Mouse (Mus musculus): ENCODE measurements around the gene Chrng.

Chrng gene

GRCm38 (mm10) chr1:87204465-87204864, at the start of gene Chrng:
Chrng (plus strand) TSS chr1:87204657.
- no peak for DNase-seq (ENCODE audit: low spot score in 2 of 2)

GRCm38 (mm10) chr1:87155531-87156198, 48.8 kb upstream of the Chrng start:
- peak in 1 of 2 experiments; percentile 40 for DNase-seq (ENCODE audit: low spot score in 2 of 2)

GRCm38 (mm10) chr1:87156199-87156587, 48.3 kb upstream of the Chrng start, which contains the start of gene Ecel1:
Ecel1 (minus strand) TSS chr1:87156521.
- DNase-seq (ENCODE audit: low spot score in 2 of 2): no peak

- no peak for DNase-seq (ENCODE audit: low spot score in 2 of 2)
Measured at GRCm38 (mm10) chr1:87159396-87159795, 45.1 kb upstream of the Chrng start.

GRCm38 (mm10) chr1:87164164-87164795, 40.2 kb upstream of the Chrng start:
- no peak for DNase-seq (ENCODE audit: low spot score in 2 of 2)

- DNase-seq (ENCODE audit: low spot score in 2 of 2): no peak
Measured at GRCm38 (mm10) chr1:87164796-87165184, 39.7 kb upstream of the Chrng start.

GRCm38 (mm10) chr1:87170458-87170857, 34.0 kb upstream of the Chrng start:
- no peak for DNase-seq (ENCODE audit: low spot score in 2 of 2)

- no peak for DNase-seq (ENCODE audit: low spot score in 2 of 2)
Measured at GRCm38 (mm10) chr1:87171312-87171711, 33.1 kb upstream of the Chrng start.

GRCm38 (mm10) chr1:87172316-87172715, 32.1 kb upstream of the Chrng start:
- DNase-seq (ENCODE audit: low spot score in 2 of 2): no peak

- peak; percentile 53 to 72 for DNase-seq (ENCODE audit: low spot score in 2 of 2)
Measured at GRCm38 (mm10) chr1:87174006-87174955, 30.2 kb upstream of the Chrng start.

GRCm38 (mm10) chr1:87175852-87176292, 28.6 kb upstream of the Chrng start:
- peak; percentile 83 to 86 for DNase-seq (ENCODE audit: low spot score in 2 of 2)

- DNase-seq (ENCODE audit: low spot score in 2 of 2): no peak
Measured at GRCm38 (mm10) chr1:87180896-87181295, 23.6 kb upstream of the Chrng start.

- no peak for DNase-seq (ENCODE audit: low spot score in 2 of 2)
Measured at GRCm38 (mm10) chr1:87183013-87183412, 21.4 kb upstream of the Chrng start, which contains the start of gene Prss56. Prss56 (plus strand) TSS chr1:87183313.

- DNase-seq (ENCODE audit: low spot score in 2 of 2): no peak
Measured at GRCm38 (mm10) chr1:87183998-87184750, 20.3 kb upstream of the Chrng start.

- peak; percentile 73 to 84 for DNase-seq (ENCODE audit: low spot score in 2 of 2)
Measured at GRCm38 (mm10) chr1:87184751-87185139, 19.7 kb upstream of the Chrng start.

- no peak for DNase-seq (ENCODE audit: low spot score in 2 of 2)
Measured at GRCm38 (mm10) chr1:87185526-87185925, 18.9 kb upstream of the Chrng start.

- no peak for DNase-seq (ENCODE audit: low spot score in 2 of 2)
Measured at GRCm38 (mm10) chr1:87186261-87187036, 18.0 kb upstream of the Chrng start.

- DNase-seq (ENCODE audit: low spot score in 2 of 2): peak; percentile 73 to 85
Measured at GRCm38 (mm10) chr1:87187037-87187355, 17.5 kb upstream of the Chrng start.

- DNase-seq (ENCODE audit: low spot score in 2 of 2): no peak
Measured at GRCm38 (mm10) chr1:87190429-87190828, 14.0 kb upstream of the Chrng start, which contains the start of gene Chrnd. Chrnd (plus strand) TSS chr1:87190607.

GRCm38 (mm10) chr1:87197296-87197695, 7.2 kb upstream of the Chrng start:
- no peak for DNase-seq (ENCODE audit: low spot score in 2 of 2)

Data from right cerebral cortex, postnatal 10 days (tissue).